Mouse (Mus musculus): Measurements from ENCODE around the gene Fh1.

- TF ChIP-seq CTCF (IDR thresholded peaks at IDR 0.05; ENCODE audit: control insufficient read depth, insufficient read depth, insufficient replicate concordance, low read depth, low read length), result no peak
- no peak for TF ChIP-seq POLR2A (IDR thresholded peaks at IDR 0.05; ENCODE audit: control insufficient read depth, low read depth, low read length)
Observed at GRCm38 (mm10) chr1:175608708-175609107, 16.7 kb downstream of the Fh1 start.
